Mouse (Mus musculus) hindbrain, embryonic 11.5 days (tissue): ENCODE results near the gene Rtp1. TPM values are rescaled to one million over a fixed set of nuclear protein-coding genes. Genes with fewer than 3 reads are reported as not detected.
A peak's percentile ranks its signal among the peaks of the same experiment; 100 is the strongest.

Experiments used
- ATAC-seq: fragments of 200-750 bp; cut with Nextera tagmentation; 2 replicates; pipeline ENCODE4 v1.8.0; 2017; ENCODE audit warnings: mild to moderate bottlenecking, moderate TSS enrichment, moderate library complexity; ENCODE audit not compliant: low FRiP score
- DNase-seq: peaks from one replicate; pipeline ENCODE4 v3.0.0-alpha.2; 2015; ENCODE audit warnings: low spot score
- H3K27ac ChIP-seq: fragments of 300-500 bp; sonication (generic); 2 replicates; pipeline ENCODE4 v1.5.1; 2014; ENCODE audit warnings: mild to moderate bottlenecking, low read depth, low read length
- H3K27me3 ChIP-seq: fragments of 300-500 bp; sonication (generic); 2 replicates; pipeline ENCODE4 v1.6.1; 2014; ENCODE audit warnings: mild to moderate bottlenecking, low read length, moderate library complexity, mixed read lengths; ENCODE audit not compliant: control insufficient read depth, insufficient read depth
- H3K36me3 ChIP-seq: fragments of 300-500 bp; sonication (generic); 2 replicates; pipeline ENCODE4 v1.6.1; 2014; ENCODE audit warnings: mild to moderate bottlenecking, low read length, moderate library complexity, mixed read lengths; ENCODE audit not compliant: control insufficient read depth, insufficient read depth
- H3K4me1 ChIP-seq: fragments of 300-500 bp; sonication (generic); replicated peaks from 2 replicates; pipeline ENCODE4 v1.6.1; 2014; ENCODE audit warnings: low read length, mixed read lengths; ENCODE audit not compliant: control insufficient read depth, insufficient read depth
- H3K4me2 ChIP-seq: fragments of 300-500 bp; sonication (generic); replicated peaks from 2 replicates; pipeline ENCODE4 v1.6.1; 2014; ENCODE audit warnings: mild to moderate bottlenecking, low read depth, low read length
- H3K4me3 ChIP-seq: fragments of 300-500 bp; sonication (generic); 2 replicates; pipeline ENCODE4 v1.5.1; 2014; ENCODE audit warnings: low read depth, low read length
- H3K9ac ChIP-seq: fragments of 300-500 bp; sonication (generic); 2 replicates; pipeline ENCODE4 v1.6.1; 2014; ENCODE audit warnings: low read depth, low read length
- H3K9me3 ChIP-seq: fragments of 300-500 bp; sonication (generic); 2 replicates; pipeline ENCODE4 v1.6.1; 2016; ENCODE audit warnings: low read length; ENCODE audit not compliant: control insufficient read depth
- WGBS: fragments of 180-500 bp; shearing (Covaris S2); extraction: QIAGEN DNeasy Blood & Tissue Kit; methylation state at CpG from one replicate; pipeline ENCODE4 v1.1.7; 2014; 5-methylcytosine and 5-hydroxymethylcytosine counted together
- polyA plus RNA-seq: library from polyadenylated mRNA; unstranded; fragments of >200 nt; fragmentation: Nextera tagmentation; extraction: Ambion mirVana; gene quantifications from 2 replicates; pipeline ENCODE4 v1.2.1, GENCODE M21; 2014

Rtp1 gene
- not detected in 2 replicates for polyA plus RNA-seq

DNA sequence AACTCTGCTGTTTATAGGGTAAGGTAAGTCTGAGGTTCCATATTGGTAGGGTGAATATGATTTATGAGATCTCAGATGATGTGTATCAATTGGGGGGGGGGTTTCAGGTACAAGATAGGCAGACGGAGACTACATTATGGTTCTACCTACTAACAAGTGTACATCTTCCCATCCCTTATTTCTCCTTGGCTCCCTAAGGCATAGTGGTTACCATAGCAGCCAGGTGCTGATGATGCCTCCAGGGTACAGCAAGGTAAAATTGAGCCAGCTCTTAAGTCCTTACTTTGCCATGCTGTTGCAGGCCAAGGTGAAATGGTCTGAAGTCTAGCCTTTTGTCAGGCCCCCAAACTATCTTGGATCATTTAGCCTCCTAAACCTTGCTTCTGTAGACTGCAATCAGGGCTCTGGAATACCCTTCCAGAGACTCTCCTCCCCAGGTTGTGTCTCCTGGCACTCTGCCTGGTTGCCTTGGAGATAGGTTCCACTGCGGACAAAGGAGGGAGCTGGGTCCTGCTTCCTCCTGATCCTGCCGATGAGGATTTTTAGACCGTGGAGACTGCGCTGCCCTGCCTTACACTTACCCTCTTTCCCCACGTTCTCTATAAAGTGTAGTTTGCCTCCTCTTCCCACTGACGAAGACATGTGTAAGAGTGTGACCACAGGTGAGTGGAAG, at the start of gene Rtp1:
Gene Rtp1, plus strand, starts transcription at position 487 of the 673 bp plus-strand sequence.
- WGBS, result 88% methylated on average over 7 of the region's 7 CpGs
- no peak within 1 kb of the TSS for H3K4me3 ChIP-seq
- ATAC-seq (no peak), DNase-seq (no peak)
- H3K27ac ChIP-seq, result no peak within 1 kb of the TSS
- H3K9ac ChIP-seq, result no peak within 1 kb of the TSS
- H3K36me3 ChIP-seq, result no peaks in the 10 kb centered on the region
- H3K4me1 ChIP-seq, result no peaks in the 10 kb centered on the region
- no peaks in the 10 kb centered on the region for H3K9me3 ChIP-seq
- no peaks in the 10 kb centered on the region for H3K27me3 ChIP-seq
- no peak within 1 kb of the TSS for H3K4me2 ChIP-seq

DNA sequence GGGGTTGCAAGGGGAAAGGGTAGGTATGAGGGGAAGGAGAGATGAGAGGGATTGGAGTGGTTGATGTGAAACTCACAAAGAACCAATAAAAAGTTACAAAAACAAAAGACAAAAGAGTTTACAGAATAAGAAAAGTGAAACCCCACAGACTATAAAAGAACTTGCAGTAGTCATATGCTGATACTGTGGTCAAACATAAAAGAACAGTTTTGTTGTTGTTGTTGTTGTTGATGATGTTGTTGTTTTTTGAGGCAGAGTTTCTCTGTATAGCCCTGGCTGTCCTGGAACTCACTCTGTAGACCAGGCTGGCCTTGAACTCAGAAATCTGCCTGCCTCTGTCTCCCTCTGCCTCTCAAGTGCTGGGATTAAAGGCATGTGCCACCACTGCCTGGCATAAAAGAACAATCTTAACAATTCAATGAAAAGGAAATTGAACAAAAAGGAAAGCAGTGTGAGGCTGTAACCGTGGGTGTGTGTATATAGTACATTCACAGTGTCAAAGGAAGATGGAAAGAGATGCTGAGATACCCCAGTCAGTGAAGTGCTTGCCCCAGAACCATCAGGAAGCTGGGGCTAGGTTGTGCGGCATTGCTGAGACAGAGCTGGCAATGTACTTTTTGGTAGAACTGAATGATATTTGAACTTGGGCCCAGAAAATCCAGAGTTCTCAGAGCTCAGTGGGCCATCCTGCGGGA, 49.2 kb upstream of the Rtp1 start:
- H3K27me3 ChIP-seq, result no peaks in the 10 kb centered on the region
- no peak overlapping the region for H3K9ac ChIP-seq
- no peaks in the 10 kb centered on the region for H3K36me3 ChIP-seq
- DNase-seq (no peak), ATAC-seq (no peak)
- no peak overlapping the region for H3K4me3 ChIP-seq
- no peaks in the 10 kb centered on the region for H3K4me1 ChIP-seq
- no peak overlapping the region for H3K27ac ChIP-seq
- WGBS, result 78% methylated on average over 3 of the region's 3 CpGs
- H3K4me2 ChIP-seq, result no peak overlapping the region
- no peaks in the 10 kb centered on the region for H3K9me3 ChIP-seq

DNA sequence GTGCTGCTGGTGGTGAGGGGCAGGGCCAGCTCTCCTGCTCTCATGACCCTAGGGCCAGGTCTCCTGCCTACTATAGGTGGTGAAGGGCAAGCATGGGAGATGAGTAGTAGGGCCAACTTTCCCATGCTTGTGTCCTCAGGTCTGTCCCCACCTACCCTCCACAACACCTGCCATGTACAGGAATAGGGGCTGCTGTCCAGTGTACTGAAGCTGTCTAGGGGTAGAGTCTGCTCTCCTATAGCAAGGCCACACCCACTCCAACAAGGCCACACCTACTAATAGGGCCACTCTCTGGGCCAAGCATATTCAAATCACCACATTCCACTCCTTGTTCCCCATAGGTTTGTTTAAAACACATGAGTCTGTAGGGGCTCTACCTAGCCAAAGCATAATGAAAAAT, 44.6 kb upstream of the Rtp1 start:
- no peak overlapping the region for H3K27ac ChIP-seq
- ATAC-seq, result no peak
- no peaks in the 10 kb centered on the region for H3K27me3 ChIP-seq
- no peaks in the 10 kb centered on the region for H3K4me1 ChIP-seq
- H3K36me3 ChIP-seq, result no peaks in the 10 kb centered on the region
- no peak overlapping the region for H3K9ac ChIP-seq
- DNase-seq, result no peak
- H3K9me3 ChIP-seq, result no peaks in the 10 kb centered on the region
- no peak overlapping the region for H3K4me2 ChIP-seq
- no peak overlapping the region for H3K4me3 ChIP-seq

DNA sequence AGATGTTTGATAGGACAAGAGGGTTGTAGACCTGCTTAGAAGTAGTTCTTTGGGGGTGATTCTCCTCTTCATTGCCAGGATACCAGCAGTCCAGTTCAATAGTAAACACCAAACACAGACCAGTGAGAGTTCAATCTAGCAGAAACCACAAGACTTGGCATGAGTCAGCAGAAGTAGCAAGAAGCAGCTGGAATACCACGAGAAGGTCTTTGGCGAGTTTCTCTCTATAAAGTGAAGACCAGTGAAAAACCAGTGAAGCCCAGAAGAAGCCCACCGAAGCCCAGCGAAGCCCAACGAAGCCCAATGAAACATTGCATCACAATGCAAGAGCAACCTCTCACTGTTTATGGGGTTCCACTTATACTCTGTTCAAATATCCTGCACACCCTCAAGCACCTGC, 31.0 kb upstream of the Rtp1 start:
- Histone ChIP-seq H3K9me3 (no peaks in the 10 kb centered on the region), H3K9ac (no peak overlapping the region), H3K27ac (no peak overlapping the region), H3K4me3 (no peak overlapping the region), H3K27me3 (no peaks in the 10 kb centered on the region), H3K36me3 (no peaks in the 10 kb centered on the region), H3K4me2 (no peak overlapping the region), H3K4me1 (no peaks in the 10 kb centered on the region)
- ATAC-seq (no peak), DNase-seq (no peak)
- WGBS, result 92% methylated on average over 5 of the region's 5 CpGs

DNA sequence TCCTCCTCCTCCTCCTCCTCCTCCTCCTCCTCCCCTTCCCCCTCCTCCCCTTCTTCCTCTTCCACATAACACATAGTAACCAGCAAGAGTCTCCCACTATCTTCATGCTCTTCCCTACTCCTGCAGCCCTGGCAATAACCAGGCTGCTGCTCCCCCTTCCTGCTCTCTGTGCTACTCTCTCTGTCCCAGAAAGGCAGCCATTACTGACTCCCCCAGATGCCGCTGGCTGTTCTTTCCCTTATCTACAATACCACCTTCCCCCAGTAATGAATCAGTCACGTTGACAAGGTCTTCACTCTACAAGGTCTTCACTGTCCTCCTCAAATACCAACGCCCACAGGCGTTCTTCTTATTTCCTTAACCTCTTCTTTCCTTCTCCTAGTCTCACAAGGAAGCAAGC, 27.5 kb upstream of the Rtp1 start:
- DNase-seq (no peak), ATAC-seq (no peak)
- H3K9ac ChIP-seq, result no peak overlapping the region
- no peaks in the 10 kb centered on the region for H3K9me3 ChIP-seq
- H3K4me3 ChIP-seq, result no peak overlapping the region
- no peak overlapping the region for H3K27ac ChIP-seq
- H3K36me3 ChIP-seq, result no peaks in the 10 kb centered on the region
- no peaks in the 10 kb centered on the region for H3K4me1 ChIP-seq
- no peaks in the 10 kb centered on the region for H3K27me3 ChIP-seq
- 68% methylated on average over 4 of the region's 4 CpGs for WGBS
- H3K4me2 ChIP-seq, result no peak overlapping the region

DNA sequence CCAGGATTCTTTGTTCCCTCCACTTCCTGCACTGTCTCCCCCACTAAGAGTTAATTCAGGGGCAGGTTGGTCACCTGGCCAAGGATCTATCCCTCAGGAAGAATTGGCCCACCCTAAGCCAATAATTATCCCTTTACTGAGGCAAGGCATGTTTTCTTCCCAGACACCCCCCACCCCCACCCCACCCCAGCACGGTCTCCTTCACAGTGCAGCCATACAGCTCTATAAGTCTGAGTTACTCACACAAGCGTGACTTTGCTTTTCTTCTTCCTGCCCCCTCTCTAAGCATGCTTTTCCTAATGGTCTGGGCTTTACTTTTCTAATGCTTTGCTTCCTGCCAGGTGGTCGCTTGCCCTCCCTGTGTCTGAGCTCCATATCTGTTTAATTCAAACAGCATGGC, 27.0 kb upstream of the Rtp1 start:
- no peak overlapping the region for H3K9ac ChIP-seq
- no peak overlapping the region for H3K27ac ChIP-seq
- DNase-seq, result no peak
- H3K4me3 ChIP-seq, result no peak overlapping the region
- no peak overlapping the region for H3K4me2 ChIP-seq
- no peak for ATAC-seq
- H3K27me3 ChIP-seq, result no peaks in the 10 kb centered on the region
- H3K4me1 ChIP-seq, result no peaks in the 10 kb centered on the region
- H3K9me3 ChIP-seq, result no peaks in the 10 kb centered on the region
- WGBS, result 67% methylated on average over 3 of the region's 3 CpGs
- no peaks in the 10 kb centered on the region for H3K36me3 ChIP-seq

- 51% methylated on average over 8 of the region's 8 CpGs for WGBS
Observed at GRCm38 (mm10) chr16:23403008-23403755, 25.8 kb upstream of the Rtp1 start.

GRCm38 (mm10) chr16:23412930-23413329, 16.0 kb upstream of the Rtp1 start:
- Histone ChIP-seq H3K9ac (no peak overlapping the region), H3K27me3 (no peaks in the 10 kb centered on the region), H3K9me3 (no peaks in the 10 kb centered on the region), H3K36me3 (no peaks in the 10 kb centered on the region), H3K27ac (no peak overlapping the region), H3K4me3 (no peak overlapping the region), H3K4me2 (no peak overlapping the region), H3K4me1 (peaks cover 9% of the 10 kb centered on the region)
- ATAC-seq, result no peak
- DNase-seq, result no peak
- 84% methylated on average over 6 of the region's 6 CpGs for WGBS

More at GRCm38 (mm10) chr16:23403008-23403755, 25.8 kb upstream of the Rtp1 start:
- Histone ChIP-seq H3K27me3 (no peaks in the 10 kb centered on the region), H3K9me3 (no peaks in the 10 kb centered on the region), H3K4me3 (no peak overlapping the region), H3K4me1 (no peaks in the 10 kb centered on the region), H3K9ac (no peak overlapping the region), H3K27ac (no peak overlapping the region), H3K36me3 (no peaks in the 10 kb centered on the region), H3K4me2 (no peak overlapping the region)
- DNase-seq (peak; percentile 86), ATAC-seq (no peak)
